Mouse (Mus musculus) forebrain, postnatal 0 days (tissue): ENCODE measurements around the gene Rbm47. TPM values are rescaled to one million over a fixed set of nuclear protein-coding genes. Genes with fewer than 3 reads are reported as not detected.

ENCODE experiments used
- ATAC-seq: fragments of 200-750 bp; cut with Nextera tagmentation; 2 replicates; pipeline ENCODE4 v1.8.0; 2017; ENCODE audit warnings: mild to moderate bottlenecking, moderate library complexity
- DNase-seq: peaks from one replicate; pipeline ENCODE4 v3.0.0-alpha.2; 2015
- H3K27ac ChIP-seq: fragments of 300-500 bp; sonication (generic); 2 replicates; pipeline ENCODE4 v1.5.1; 2014; ENCODE audit warnings: low read depth, mild to moderate bottlenecking, antibody characterized with exemption, low read length, moderate library complexity, mixed read lengths
- H3K27me3 ChIP-seq: fragments of 300-500 bp; sonication (generic); 2 replicates; pipeline ENCODE4 v1.6.1; 2014; ENCODE audit warnings: mild to moderate bottlenecking, low read length, mixed read lengths; ENCODE audit not compliant: insufficient read depth
- H3K36me3 ChIP-seq: fragments of 300-500 bp; sonication (generic); 2 replicates; pipeline ENCODE4 v1.6.1; 2014; ENCODE audit warnings: mild to moderate bottlenecking, moderate library complexity; ENCODE audit not compliant: insufficient read depth
- H3K4me1 ChIP-seq: fragments of 300-500 bp; sonication (generic); 2 replicates; pipeline ENCODE4 v1.6.1; 2014; ENCODE audit warnings: antibody characterized with exemption; ENCODE audit not compliant: insufficient read depth
- H3K4me2 ChIP-seq: fragments of 300-500 bp; sonication (generic); 2 replicates; pipeline ENCODE4 v1.6.1; 2014; ENCODE audit warnings: low read depth, mild to moderate bottlenecking, moderate library complexity
- H3K4me3 ChIP-seq: fragments of 300-500 bp; sonication (generic); 2 replicates; pipeline ENCODE4 v1.5.1; 2014; ENCODE audit warnings: low read depth, low read length, mixed read lengths
- H3K9ac ChIP-seq: fragments of 300-500 bp; sonication (generic); 2 replicates; pipeline ENCODE4 v1.6.1; 2014; ENCODE audit warnings: mild to moderate bottlenecking
- H3K9me3 ChIP-seq: fragments of 300-500 bp; sonication (generic); 2 replicates; pipeline ENCODE4 v1.6.1; 2016; ENCODE audit warnings: low read length
- CTCF ChIP-seq: sonication (generic); IDR thresholded peaks from 2 replicates; pipeline ENCODE4 v1.5.1; 2016; ENCODE audit warnings: antibody characterized with exemption, control low read depth, low read depth
- WGBS: fragments of 180-500 bp; shearing (Covaris S2); extraction: QIAGEN DNeasy Blood & Tissue Kit; methylation state at CpG from one replicate; pipeline ENCODE4 v1.1.7; 2014; 5-methylcytosine and 5-hydroxymethylcytosine counted together
- polyA plus RNA-seq: library from polyadenylated mRNA; unstranded; fragments of >200 nt; fragmentation: Nextera tagmentation; extraction: Ambion mirVana; gene quantifications from 2 replicates; pipeline ENCODE4 v1.2.1, GENCODE M21; 2015
- total RNA-seq: library from RNA; depleted of rRNA; stranded (reverse); fragments of >200 nt; gene quantifications from 2 replicates; pipeline ENCODE4 v1.2.3, GENCODE M21; 2014

The Rbm47 gene
- total and polyA plus RNA-seq, 2 experiments from 2014 or later, result 2.7 to 3.3 TPM

- no peak for DNase-seq
- Histone ChIP-seq H3K27me3 (no peaks in the 10 kb centered on the region), H3K4me1 (no peaks in the 10 kb centered on the region), H3K27ac (no peak overlapping the region), H3K9me3 (no peaks in the 10 kb centered on the region), H3K4me3 (no peak overlapping the region), H3K4me2 (no peak overlapping the region), H3K9ac (no peak overlapping the region), H3K36me3 (no peaks in the 10 kb centered on the region)
- TF ChIP-seq CTCF, result no peak
- 48% methylated on average over 16 of the region's 16 CpGs for WGBS
- no peak for ATAC-seq
Observed at GRCm38 (mm10) chr5:66005041-66005678, 167.8 kb downstream of the Rbm47 start.

GRCm38 (mm10) chr5:66004134-66004925, 168.6 kb downstream of the Rbm47 start, which contains the start of gene 9130230L23Rik:
9130230L23Rik (minus strand) TSS chr5:66004285.
- WGBS, result 73% methylated on average over 14 of the region's 14 CpGs
- DNase-seq (no peak), ATAC-seq (no peak)
- Histone ChIP-seq H3K4me1 (no peaks in the 10 kb centered on the region), H3K4me3 (no peak within 1 kb of the TSS), H3K27ac (no peak within 1 kb of the TSS), H3K9me3 (no peaks in the 10 kb centered on the region), H3K27me3 (no peaks in the 10 kb centered on the region), H3K9ac (no peak within 1 kb of the TSS), H3K36me3 (no peaks in the 10 kb centered on the region), H3K4me2 (no peak within 1 kb of the TSS)
- TF ChIP-seq CTCF, result no peak

GRCm38 (mm10) chr5:66001232-66001631, 171.7 kb downstream of the Rbm47 start:
- Histone ChIP-seq H3K4me1 (no peaks in the 10 kb centered on the region), H3K4me3 (no peak overlapping the region), H3K27me3 (no peaks in the 10 kb centered on the region), H3K9ac (no peak overlapping the region), H3K27ac (no peak overlapping the region), H3K9me3 (no peaks in the 10 kb centered on the region), H3K4me2 (no peak overlapping the region), H3K36me3 (no peaks in the 10 kb centered on the region)
- no peak for TF ChIP-seq CTCF
- DNase-seq, result no peak
- ATAC-seq, result no peak
- 80% methylated on average over 5 of the region's 5 CpGs for WGBS

GRCm38 (mm10) chr5:66000567-66001125, 172.3 kb downstream of the Rbm47 start:
- 76% methylated on average over 6 of the region's 6 CpGs for WGBS
- Histone ChIP-seq H3K4me1 (no peaks in the 10 kb centered on the region), H3K9ac (no peak overlapping the region), H3K4me2 (no peak overlapping the region), H3K27me3 (no peaks in the 10 kb centered on the region), H3K4me3 (no peak overlapping the region), H3K27ac (no peak overlapping the region), H3K36me3 (no peaks in the 10 kb centered on the region), H3K9me3 (no peaks in the 10 kb centered on the region)
- DNase-seq (no peak), ATAC-seq (no peak)
- no peak for TF ChIP-seq CTCF

- H3K36me3 ChIP-seq, result no peaks in the 10 kb centered on the region
- no peaks in the 10 kb centered on the region for H3K9me3 ChIP-seq
- no peak overlapping the region for H3K27ac ChIP-seq
- H3K27me3 ChIP-seq, result no peaks in the 10 kb centered on the region
- ATAC-seq (no peak), DNase-seq (no peak)
- H3K4me2 ChIP-seq, result no peak overlapping the region
- 82% methylated on average over 7 of the region's 7 CpGs for WGBS
- H3K4me3 ChIP-seq, result no peak overlapping the region
- TF ChIP-seq CTCF, result no peak
- H3K4me1 ChIP-seq, result no peaks in the 10 kb centered on the region
- H3K9ac ChIP-seq, result no peak overlapping the region
Observed at GRCm38 (mm10) chr5:66000074-66000473, 172.8 kb downstream of the Rbm47 start.

- no peak for DNase-seq
- Histone ChIP-seq H3K9me3 (no peaks in the 10 kb centered on the region), H3K9ac (no peak overlapping the region), H3K4me1 (no peaks in the 10 kb centered on the region), H3K4me3 (no peak overlapping the region), H3K36me3 (no peaks in the 10 kb centered on the region), H3K4me2 (no peak overlapping the region), H3K27ac (no peak overlapping the region), H3K27me3 (no peaks in the 10 kb centered on the region)
- TF ChIP-seq CTCF, result no peak
- ATAC-seq, result no peak
- WGBS, result 85% methylated on average over 7 of the region's 7 CpGs
Observed at GRCm38 (mm10) chr5:65999106-65999505, 173.8 kb downstream of the Rbm47 start.

GRCm38 (mm10) chr5:65997813-65998212, 175.1 kb downstream of the Rbm47 start:
- no peak for TF ChIP-seq CTCF
- ATAC-seq, result no peak
- H3K36me3 ChIP-seq, result no peaks in the 10 kb centered on the region

More at GRCm38 (mm10) chr5:65997813-65998212, 175.1 kb downstream of the Rbm47 start:
- Histone ChIP-seq H3K4me3 (no peak overlapping the region), H3K27me3 (no peaks in the 10 kb centered on the region), H3K9me3 (no peaks in the 10 kb centered on the region), H3K9ac (no peak overlapping the region), H3K27ac (no peak overlapping the region), H3K4me1 (no peaks in the 10 kb centered on the region), H3K4me2 (no peak overlapping the region)
- DNase-seq, result no peak
